Mouse (Mus musculus) frontal cortex, postnatal 36 days (tissue): ENCODE data around the gene Agrp.
A peak's percentile ranks its signal among the peaks of the same experiment; 100 is the strongest.
"Not testable (repeated sequence)": the region's sequence is repeated elsewhere in the genome, so short reads cannot be mapped to it uniquely, and the experiment has no call there.

Experiments
- DNase-seq, 2 experiments: peaks; one replicate each; pipeline ENCODE4 v3.0.0; 2022; ENCODE audit warnings: low spot score in 2 of 2

Gene Agrp

DNA sequence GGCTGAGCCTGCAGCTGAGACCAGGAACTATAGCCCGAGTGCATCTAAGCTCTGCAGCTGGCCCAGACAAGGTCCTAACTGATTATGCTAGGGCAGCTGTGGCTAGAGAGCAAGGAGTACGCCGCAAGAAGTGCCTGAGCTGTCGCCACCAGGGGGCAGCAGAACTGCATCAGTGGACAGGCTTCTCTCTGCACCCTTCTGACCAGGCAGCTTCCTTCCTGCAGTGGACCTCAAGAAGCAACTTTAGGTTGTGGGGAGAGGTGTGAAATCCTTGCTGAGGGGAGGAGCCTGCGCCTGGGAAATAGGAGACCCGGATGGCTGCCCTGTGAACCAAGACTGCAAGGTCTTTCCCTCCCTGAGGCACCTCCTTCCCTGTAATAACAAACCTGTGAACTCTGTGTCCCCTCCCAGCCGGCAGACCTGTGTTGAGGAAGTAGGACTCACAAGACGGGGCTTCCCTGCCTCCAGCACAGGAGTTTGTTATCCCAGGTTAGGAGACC lies 14.7 kb downstream of the Agrp start:
- peak; percentile 93 to 96 for DNase-seq

GRCm38 (mm10) chr8:105621841-105622240 lies 15.4 kb downstream of the Agrp start:
- DNase-seq, result no peak

DNA sequence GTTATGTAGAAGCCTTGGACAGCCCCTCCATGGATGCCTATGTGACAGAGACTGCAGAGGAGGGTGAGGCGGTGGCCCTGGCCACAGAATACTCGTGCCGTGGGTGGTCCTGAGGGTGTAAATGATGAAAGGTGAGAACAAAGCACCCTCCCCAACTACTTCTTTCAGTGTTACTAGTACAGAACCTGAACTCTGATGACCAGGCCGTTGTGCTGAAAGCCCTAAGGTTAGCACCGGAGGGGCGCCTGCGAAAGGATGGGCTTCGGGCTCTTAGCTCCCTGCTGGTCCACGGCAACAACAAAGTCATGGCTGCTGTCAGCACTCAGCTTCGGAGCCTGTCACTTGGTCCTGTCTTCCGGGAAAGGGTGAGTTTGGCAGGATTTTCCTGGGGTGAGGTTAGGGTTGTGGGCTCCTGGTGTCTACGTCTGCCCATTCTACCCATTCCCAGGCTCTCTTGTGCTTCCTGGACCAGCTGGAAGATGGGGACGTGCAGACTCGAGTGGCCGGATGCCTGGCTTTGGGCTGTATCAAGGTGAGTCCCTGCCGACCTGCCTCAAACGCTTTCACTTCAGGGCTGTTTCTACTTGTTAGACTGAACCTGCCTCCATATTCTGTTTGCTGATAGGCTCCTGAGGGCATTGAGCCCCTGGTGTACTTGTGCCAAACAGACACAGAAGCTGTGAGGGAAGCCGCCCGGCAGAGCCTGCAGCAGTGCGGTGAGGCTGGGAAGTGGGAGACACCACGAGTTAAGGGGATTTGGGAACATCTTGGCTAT lies 16.1 kb downstream of the Agrp start:
- DNase-seq, result no peak

- DNase-seq, result no peak
Measured at GRCm38 (mm10) chr8:105620211-105620610, 17.0 kb downstream of the Agrp start.

- no peak for DNase-seq
Measured at GRCm38 (mm10) chr8:105618892-105619591, 18.2 kb downstream of the Agrp start.

- DNase-seq, result no peak
Measured at GRCm38 (mm10) chr8:105618279-105618634, 18.9 kb downstream of the Agrp start.

- no peak for DNase-seq
Measured at GRCm38 (mm10) chr8:105617451-105618278, 19.5 kb downstream of the Agrp start.

DNA sequence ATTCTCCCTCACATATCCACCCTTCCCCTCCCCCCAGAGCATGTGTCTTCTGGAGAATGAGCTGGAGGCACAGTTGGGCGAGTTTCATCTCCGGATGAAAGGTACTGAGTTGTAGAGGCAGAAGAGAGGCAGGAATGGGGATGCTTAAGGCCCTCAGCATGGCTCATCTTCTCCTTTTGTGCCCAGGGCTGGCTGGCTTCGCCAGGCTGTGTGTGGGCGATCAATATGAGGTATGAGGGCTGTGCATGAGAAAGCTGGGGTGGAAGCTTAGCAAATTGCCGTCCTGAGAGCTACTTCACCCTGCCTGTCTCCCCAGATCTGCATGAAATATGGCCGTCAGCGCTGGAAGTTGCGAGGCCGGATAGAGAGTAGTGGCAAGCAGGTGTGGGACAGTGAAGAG lies 21.3 kb downstream of the Agrp start:
- no peak for DNase-seq

DNA sequence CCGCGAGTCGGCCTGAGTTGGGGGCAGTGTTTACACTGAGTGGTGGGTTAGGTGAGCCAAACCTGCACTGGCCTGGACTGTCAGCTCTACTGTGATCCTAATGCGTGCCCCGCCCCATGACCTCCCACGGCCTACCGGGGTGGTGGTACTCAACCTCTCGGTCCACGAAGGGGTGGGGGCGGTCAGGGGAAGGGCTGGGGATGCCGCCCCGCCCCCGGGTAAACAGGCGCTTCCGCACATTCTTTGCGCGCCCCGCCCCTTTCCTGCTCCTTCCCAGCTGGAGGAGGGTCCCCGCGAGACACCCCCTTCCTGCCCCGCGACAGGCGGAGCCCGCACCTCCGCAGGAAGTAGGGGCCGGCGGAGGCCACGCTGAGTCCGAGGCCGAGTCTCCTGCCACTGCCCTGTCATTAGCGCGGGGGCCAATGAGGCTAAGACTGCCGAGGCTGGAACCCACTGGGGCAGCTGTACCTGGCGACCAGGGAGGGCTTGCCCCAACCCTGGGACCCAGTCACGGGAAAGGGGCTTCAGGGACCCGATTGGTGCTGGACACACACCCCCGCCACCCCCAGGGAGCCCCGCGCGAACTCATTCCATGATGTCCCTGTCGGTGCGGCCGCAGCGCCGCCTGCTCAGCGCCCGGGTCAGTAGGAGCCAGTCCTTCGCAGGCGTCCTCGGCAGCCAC lies 23.2 kb downstream of the Agrp start:
- no peak for DNase-seq

DNA sequence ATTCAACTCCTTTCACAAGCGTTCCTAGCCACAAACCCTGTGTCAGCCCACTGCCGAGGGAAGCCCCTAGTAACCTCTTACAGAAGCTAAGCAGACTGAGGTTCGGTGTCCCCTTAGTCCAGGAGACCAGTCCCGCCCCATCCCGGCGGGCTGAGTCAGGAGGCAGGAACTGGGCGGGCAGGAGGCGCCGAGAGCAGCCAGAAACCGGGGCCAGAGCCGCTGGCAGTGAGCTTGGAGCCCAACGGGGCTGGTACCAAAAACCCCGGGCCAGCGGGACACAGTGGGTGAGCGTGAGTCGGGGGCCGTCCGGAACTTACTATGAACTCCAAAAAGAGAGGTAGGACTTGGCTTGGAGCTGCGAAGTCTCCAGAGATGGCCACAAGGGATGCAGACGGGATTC lies 24.2 kb downstream of the Agrp start:
- DNase-seq, result no peak

DNA sequence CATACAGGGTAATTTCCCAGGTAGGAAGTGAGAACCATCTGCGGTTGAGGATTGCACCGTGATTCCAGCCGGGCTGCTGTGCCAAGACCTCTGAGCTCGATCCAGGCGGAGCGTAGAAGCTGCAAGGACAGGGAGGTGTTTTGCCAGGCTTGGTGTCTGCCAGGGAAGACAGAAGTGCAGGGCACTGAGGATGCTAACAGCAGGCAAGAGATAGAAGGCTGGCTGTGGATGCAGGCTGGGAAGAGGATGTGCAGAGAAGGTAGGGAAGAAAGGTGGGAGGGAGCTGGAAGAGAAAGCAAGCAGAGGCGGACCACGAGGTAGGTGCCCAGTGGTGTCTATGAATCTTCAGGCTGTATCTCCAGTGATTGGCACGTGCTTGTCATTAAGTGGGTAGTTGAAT lies 25.4 kb downstream of the Agrp start:
- no peak for DNase-seq

DNA sequence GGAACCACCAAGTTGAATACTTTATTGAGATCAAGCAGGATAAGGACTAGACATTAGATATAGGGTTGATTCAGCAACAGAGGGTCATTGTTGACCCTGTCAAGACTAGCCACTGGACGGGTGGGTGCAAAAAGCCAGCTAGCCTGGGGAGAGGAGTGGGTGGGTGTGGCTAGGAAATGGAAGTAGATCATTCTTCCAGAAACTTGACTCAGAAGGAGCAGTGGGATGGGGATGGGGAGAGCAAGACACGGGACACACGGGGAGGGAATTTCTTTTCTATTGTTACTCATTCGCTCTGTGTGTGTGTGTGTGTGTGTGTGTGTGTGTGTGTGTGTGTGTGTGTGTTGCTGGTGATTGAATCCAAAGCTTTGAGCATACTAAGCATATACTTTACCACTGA lies 27.4 kb downstream of the Agrp start:
- DNase-seq, result no peak

DNA sequence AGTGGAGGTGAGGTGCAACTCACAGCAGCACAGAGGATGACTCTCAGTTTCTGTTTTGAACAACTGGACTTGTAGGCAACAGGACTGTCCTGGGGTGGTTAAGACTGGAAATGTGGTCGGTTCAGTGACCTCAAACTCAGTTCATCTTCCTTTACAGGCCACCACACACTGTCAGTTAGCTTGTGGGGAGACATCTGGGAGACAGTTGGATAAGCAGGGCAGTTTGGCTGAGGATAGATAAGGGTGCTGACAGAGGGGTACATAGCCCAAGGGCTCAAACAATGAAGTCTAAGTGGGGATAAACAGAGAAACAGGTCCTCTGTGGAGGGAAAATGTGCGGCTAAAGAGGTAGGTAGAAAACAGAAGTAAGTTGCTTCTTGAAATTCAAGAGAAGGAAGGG lies 27.8 kb downstream of the Agrp start:
- DNase-seq, result no peak

DNA sequence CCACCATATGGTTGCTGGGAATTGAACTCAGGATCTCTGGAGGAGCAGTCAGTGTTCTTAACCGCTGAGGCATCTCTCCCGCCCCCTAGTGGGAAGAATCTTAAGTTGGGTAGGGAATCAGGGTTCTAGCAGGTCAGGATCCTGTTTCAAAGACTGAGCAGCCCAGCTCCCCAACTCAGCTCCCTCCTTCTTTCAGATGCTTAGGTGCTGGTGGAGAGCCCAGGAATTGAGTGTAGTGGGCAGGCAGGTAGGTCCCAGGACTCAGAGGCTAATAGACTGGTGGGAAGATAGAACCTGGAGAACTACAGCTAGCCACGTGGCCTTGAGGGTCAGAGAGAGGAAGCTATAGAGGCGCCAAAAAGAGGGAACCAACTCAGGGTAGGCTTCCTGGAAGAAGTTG lies 29.5 kb downstream of the Agrp start:
- no peak for DNase-seq

GRCm38 (mm10) chr8:105607062-105607461 lies 30.1 kb downstream of the Agrp start:
- DNase-seq, result no peak

GRCm38 (mm10) chr8:105606189-105607023 lies 30.8 kb downstream of the Agrp start:
- DNase-seq, result peak; percentile 80 to 86

DNA sequence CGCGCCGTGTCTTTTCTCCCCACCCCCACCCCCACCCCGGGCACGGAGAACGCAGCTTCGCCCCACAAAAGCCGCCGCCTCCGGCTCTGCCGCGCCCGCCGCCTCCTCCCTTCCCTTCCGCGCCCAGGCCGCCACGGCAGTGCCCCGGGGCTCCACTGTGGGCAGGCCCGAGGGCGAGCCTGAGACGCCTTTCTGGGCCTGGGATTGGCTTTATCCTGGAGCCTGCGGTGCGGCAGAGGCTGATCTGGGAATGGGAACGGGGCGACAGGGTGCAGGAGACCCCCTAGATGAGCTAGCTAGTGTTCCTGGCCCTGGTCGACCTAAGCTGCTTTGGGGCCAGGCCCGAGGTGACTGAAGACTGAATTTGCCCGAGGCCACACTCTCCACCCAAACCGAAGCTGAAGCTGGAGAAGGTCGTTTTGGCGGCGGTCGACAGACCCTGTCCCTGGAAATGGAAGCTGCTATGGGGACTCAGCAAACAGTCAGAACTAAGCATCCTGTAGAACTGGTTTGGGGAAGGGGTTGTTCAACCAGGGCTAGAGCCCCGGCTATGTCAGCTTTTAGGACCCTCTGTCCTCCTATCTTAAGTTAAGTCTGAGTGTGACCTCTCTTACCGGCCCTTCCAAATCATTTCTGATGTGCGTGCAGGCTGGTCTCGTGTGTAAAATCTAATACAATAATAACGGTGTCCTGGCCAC lies 31.6 kb downstream of the Agrp start:
- no peak for DNase-seq

DNA sequence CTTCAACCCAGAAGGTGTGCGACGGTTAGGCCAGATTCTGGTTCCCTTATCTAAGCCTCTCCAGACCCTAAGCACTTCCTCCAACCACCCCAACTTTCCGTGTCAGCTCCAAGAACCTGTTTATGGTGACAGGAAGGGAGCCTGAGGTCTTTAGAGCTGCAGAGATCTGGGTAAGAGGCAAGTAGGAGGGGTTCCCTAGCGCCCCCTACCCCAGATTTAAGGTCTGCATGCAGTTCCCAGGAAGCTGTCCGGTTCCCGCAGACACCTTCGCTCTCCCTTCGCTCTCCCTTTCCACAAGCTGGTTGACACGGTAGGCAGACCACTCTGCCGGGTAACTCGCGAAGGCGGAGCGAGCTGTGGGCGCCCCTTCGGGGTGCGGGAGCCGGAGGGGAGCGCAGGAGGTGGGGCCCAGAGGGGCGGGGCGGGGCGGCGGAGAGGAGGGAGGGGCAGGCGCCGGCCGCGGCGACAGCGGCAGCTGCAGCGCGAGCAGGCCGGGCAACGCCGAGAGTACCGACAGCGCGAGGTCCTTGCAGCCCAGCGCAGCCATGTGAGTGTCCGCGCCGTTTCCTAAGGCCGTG lies 32.3 kb downstream of the Agrp start, which contains the start of gene Ripor1:
Gene Ripor1 (plus strand): TSS at position 452 of the 578 bp plus-strand sequence.
- peak; percentile 69 to 81 for DNase-seq

GRCm38 (mm10) chr8:105602540-105602939 lies 34.7 kb downstream of the Agrp start:
- not testable (repeated sequence) for DNase-seq

- no peak for DNase-seq
Measured at GRCm38 (mm10) chr8:105601301-105601700, 35.9 kb downstream of the Agrp start.
